In genomic region chr1:53352327-53353261, GRCm38 (mm10) we compare ENCODE assay signal across 8 mouse cellular contexts. TPM values are rescaled to one million over a fixed set of nuclear protein-coding genes. Genes with fewer than 3 reads are reported as not detected.
DNase-seq lines count a peak whose midpoint lies in the region; ATAC-seq lines count a peak whose summit lies in the region.

Gene Asdurf, minus strand, starts transcription at chr1:53352619.
Gene Gm28551, minus strand, starts transcription at chr1:53352667.
Gene Asnsd1, minus strand, starts transcription at chr1:53352752.

- ATAC-seq in inflammation-experienced regulatory T-cells, adult 6 months: peak; percentile 99
- peak; percentile 100 for ATAC-seq in megakaryocyte-erythroid progenitor cell, adult 5-6 weeks (replicated peaks; ENCODE audit: low FRiP score, low TSS enrichment, poor library complexity, severe bottlenecking)

- intact Hi-C loops in gastrocnemius, postnatal 14 days (cut with DNase I; ENCODE audit: low total_unique reads): no loop called here
- intact Hi-C loops in left cerebral cortex, postnatal 10 days (cut with DNase I): loop anchor here (5.0 kb wide), 1 partner anchor 290 kb away; the partner anchor contains the start of gene Mstn

- DNase-seq in adrenal gland, adult (ENCODE audit: inconsistent age in 2 of 2, low spot score in 1 of 2): peak; percentile 98 to 99
- DNase-seq in embryo, embryonic 10.5 days (ENCODE audit: low spot score): peak; percentile 96
- peak; percentile 97 for DNase-seq in gastrocnemius, postnatal 14 days
- DNase-seq in left cerebral cortex, postnatal 10 days (ENCODE audit: extremely low spot score in 1 of 2, low spot score in 2 of 2): peak; percentile 96 to 97
- DNase-seq in right cerebral cortex, postnatal 25 days: peak; percentile 97
- DNase-seq in urinary bladder, postnatal 4 days (ENCODE audit: low spot score in 2 of 2): peak; percentile 97 to 98

RNA-seq across cellular contexts. Expression of gene Asdurf, which starts in this region (rescaled TPM):
- total RNA-seq in gastrocnemius, postnatal 14 days (2021): 1 to 10 TPM; 3.2 to 3.9 TPM
- 10 to 100 TPM in 2 of 3 experiments, not detected in 1; 10.3 to 35.2 TPM for polyA plus RNA-seq in inflammation-experienced regulatory T-cells, adult 6 months (2017; shearing (Covaris generic))
- 1 to 10 TPM in 1 of 2 experiments, not detected in 1; 8.8 TPM for total RNA-seq in left cerebral cortex, postnatal 10 days (2021)
- total RNA-seq in megakaryocyte-erythroid progenitor cell, adult 5-6 weeks (2014; fragmentation: Nextera tagmentation): not detected in 2 replicates
- total RNA-seq in megakaryocyte-erythroid progenitor cell, adult 5-6 weeks (2017): 274 and 442 TPM in 2 replicates

RNA-seq across cellular contexts. Expression of gene Gm28551, which starts in this region (rescaled TPM):
- not detected for total RNA-seq in gastrocnemius, postnatal 14 days (2021)
- under 1 TPM in 1 of 3 experiments, not detected in 2; 0.55 TPM for polyA plus RNA-seq in inflammation-experienced regulatory T-cells, adult 6 months (2017; shearing (Covaris generic))
- under 1 TPM; 0.19 to 0.30 TPM for total RNA-seq in left cerebral cortex, postnatal 10 days (2021)
- 0.09 TPM in 1 of 2 replicates, not detected in the other for total RNA-seq in megakaryocyte-erythroid progenitor cell, adult 5-6 weeks (2014; fragmentation: Nextera tagmentation)
- 0.19 TPM in 1 of 2 replicates, not detected in the other for total RNA-seq in megakaryocyte-erythroid progenitor cell, adult 5-6 weeks (2017)

RNA-seq across cellular contexts. Expression of gene Asnsd1, which starts in this region (rescaled TPM):
- total RNA-seq in gastrocnemius, postnatal 14 days (2021): 10 to 100 TPM; 39.4 to 41.2 TPM
- polyA plus RNA-seq in inflammation-experienced regulatory T-cells, adult 6 months (2017; shearing (Covaris generic)): 10 to 100 TPM; 50.7 to 75.0 (median 65.5) TPM
- 10 to 100 TPM; 30.2 to 33.2 TPM for total RNA-seq in left cerebral cortex, postnatal 10 days (2021)
- total RNA-seq in megakaryocyte-erythroid progenitor cell, adult 5-6 weeks (2014; fragmentation: Nextera tagmentation): 54.5 and 76.1 TPM in 2 replicates
- total RNA-seq in megakaryocyte-erythroid progenitor cell, adult 5-6 weeks (2017): 79.9 and 85.0 TPM in 2 replicates

Comparison
In these comparisons a context has a peak if more than half of its experiments do, and no peak if none do; other contexts are left out.
1. Peak in every context shown above with its lines: DNase-seq and ATAC-seq.